Mouse (Mus musculus) embryonic facial prominence, embryonic 14.5 days (tissue): ENCODE measurements around the gene Gm28308. TPM values are rescaled to one million over a fixed set of nuclear protein-coding genes. Genes with fewer than 3 reads are reported as not detected.

Source experiments
- ATAC-seq: fragments of 200-750 bp; cut with Nextera tagmentation; 2 replicates; pipeline ENCODE4 v1.8.0; 2017; ENCODE audit warnings: low read depth, moderate number of reproducible peaks, moderate TSS enrichment
- DNase-seq: peaks from one replicate; pipeline ENCODE4 v3.0.0-alpha.2; 2015; ENCODE audit warnings: low spot score
- H3K27ac ChIP-seq: fragments of 300-500 bp; sonication (generic); replicated peaks from 2 replicates; pipeline ENCODE4 v1.5.1; 2014; ENCODE audit warnings: low read depth, mild to moderate bottlenecking, low read length, moderate library complexity
- H3K27me3 ChIP-seq: fragments of 300-500 bp; sonication (generic); replicated peaks from 2 replicates; pipeline ENCODE4 v1.6.1; 2014; ENCODE audit warnings: low read length; ENCODE audit not compliant: control insufficient read depth, insufficient read depth
- H3K36me3 ChIP-seq: fragments of 300-500 bp; sonication (generic); 2 replicates; pipeline ENCODE4 v1.6.1; 2014; ENCODE audit warnings: low read length, mixed read lengths; ENCODE audit not compliant: control insufficient read depth, insufficient read depth
- H3K4me1 ChIP-seq: fragments of 300-500 bp; sonication (generic); 2 replicates; pipeline ENCODE4 v1.6.1; 2014; ENCODE audit warnings: antibody characterized with exemption, low read length; ENCODE audit not compliant: control insufficient read depth, insufficient read depth
- H3K4me2 ChIP-seq: fragments of 300-500 bp; sonication (generic); 2 replicates; pipeline ENCODE4 v1.6.1; 2014; ENCODE audit warnings: low read depth, mild to moderate bottlenecking, low read length, moderate library complexity, mixed read lengths
- H3K4me3 ChIP-seq: fragments of 300-500 bp; sonication (generic); 2 replicates; pipeline ENCODE4 v1.5.1; 2014; ENCODE audit warnings: low read depth, mild to moderate bottlenecking, low read length
- H3K9ac ChIP-seq: fragments of 300-500 bp; sonication (generic); 2 replicates; pipeline ENCODE4 v1.6.1; 2014; ENCODE audit warnings: low read depth, mild to moderate bottlenecking, low read length, moderate library complexity, mixed read lengths
- H3K9me3 ChIP-seq: fragments of 300-500 bp; sonication (generic); 2 replicates; pipeline ENCODE4 v1.6.1; 2016; ENCODE audit warnings: low read length; ENCODE audit not compliant: control insufficient read depth
- WGBS: fragments of 180-500 bp; shearing (Covaris S2); extraction: QIAGEN DNeasy Blood & Tissue Kit; methylation state at CpG from one replicate; pipeline ENCODE4 v1.1.7; 2014; 5-methylcytosine and 5-hydroxymethylcytosine counted together
- polyA plus RNA-seq: library from polyadenylated mRNA; unstranded; fragments of >200 nt; fragmentation: Nextera tagmentation; extraction: Ambion mirVana; gene quantifications from 2 replicates; pipeline ENCODE4 v1.2.1, GENCODE M21; 2014

Gene Gm28308
- polyA plus RNA-seq, 1 experiment from 2014 or later: not detected

- ATAC-seq: no peak
- WGBS: 28% methylated on average over 9 of the region's 9 CpGs
- Histone ChIP-seq H3K4me1 (no peaks in the 10 kb centered on the region), H3K9me3 (no peaks in the 10 kb centered on the region), H3K4me2 (no peak overlapping the region), H3K27me3 (peaks cover 97% of the 10 kb centered on the region), H3K9ac (no peak overlapping the region), H3K36me3 (no peaks in the 10 kb centered on the region), H3K27ac (no peak overlapping the region), H3K4me3 (no peak overlapping the region)
- DNase-seq: no peak
Observed at GRCm38 (mm10) chr6:52235267-52235666, 22.1 kb upstream of the Gm28308 start.

GRCm38 (mm10) chr6:52234428-52235140 is 21.4 kb upstream of the Gm28308 start:
- no peaks in the 10 kb centered on the region for H3K9me3 ChIP-seq
- 3% methylated on average over 34 of the region's 68 CpGs for WGBS
- no peak overlapping the region for H3K27ac ChIP-seq
- no peaks in the 10 kb centered on the region for H3K4me1 ChIP-seq
- peak overlapping the region; percentile 5; the same call in 1 of the 2 replicates for H3K4me3 ChIP-seq
- ATAC-seq (no peak), DNase-seq (no peak)
- H3K27me3 ChIP-seq: peaks cover 97% of the 10 kb centered on the region
- no peak overlapping the region for H3K4me2 ChIP-seq
- no peak overlapping the region for H3K9ac ChIP-seq
- H3K36me3 ChIP-seq: no peaks in the 10 kb centered on the region

- ATAC-seq (no peak), DNase-seq (no peak)
- Histone ChIP-seq H3K36me3 (no peaks in the 10 kb centered on the region), H3K4me1 (no peaks in the 10 kb centered on the region), H3K27me3 (peaks cover 99% of the 10 kb centered on the region), H3K9ac (no peak overlapping the region), H3K4me3 (peak overlapping the region; percentile 5; the same call in 1 of the 2 replicates), H3K9me3 (no peaks in the 10 kb centered on the region), H3K27ac (no peak overlapping the region), H3K4me2 (no peak overlapping the region; the same call in 1 of the 2 replicates)
- 1% methylated on average over 51 of the region's 70 CpGs for WGBS
Observed at GRCm38 (mm10) chr6:52233546-52234427, 20.6 kb upstream of the Gm28308 start.

- DNase-seq (no peak), ATAC-seq (no peak)
- H3K4me3 ChIP-seq: no peak overlapping the region
- no peak overlapping the region for H3K4me2 ChIP-seq
- WGBS: 2% methylated on average over 23 of the region's 23 CpGs
- no peaks in the 10 kb centered on the region for H3K9me3 ChIP-seq
- H3K27ac ChIP-seq: no peak overlapping the region
- no peaks in the 10 kb centered on the region for H3K4me1 ChIP-seq
- peaks cover 98% of the 10 kb centered on the region for H3K27me3 ChIP-seq
- no peak overlapping the region for H3K9ac ChIP-seq
- no peaks in the 10 kb centered on the region for H3K36me3 ChIP-seq
Observed at GRCm38 (mm10) chr6:52232984-52233545, 19.9 kb upstream of the Gm28308 start.

- Histone ChIP-seq H3K27ac (no peak overlapping the region), H3K9ac (no peak overlapping the region), H3K4me3 (no peak overlapping the region), H3K9me3 (no peaks in the 10 kb centered on the region), H3K4me2 (no peak overlapping the region), H3K36me3 (no peaks in the 10 kb centered on the region), H3K4me1 (no peaks in the 10 kb centered on the region), H3K27me3 (peaks cover 98% of the 10 kb centered on the region)
- ATAC-seq: no peak
- under 1% methylated on average over 18 of the region's 18 CpGs for WGBS
- peak; percentile 38 for DNase-seq
Observed at GRCm38 (mm10) chr6:52232568-52232965, 19.4 kb upstream of the Gm28308 start.

- H3K4me3 ChIP-seq: no peak overlapping the region
- no peak overlapping the region for H3K27ac ChIP-seq
Observed at GRCm38 (mm10) chr6:52231885-52232567, 18.9 kb upstream of the Gm28308 start.

GRCm38 (mm10) chr6:52230516-52231165 is 17.5 kb upstream of the Gm28308 start, which contains the start of gene Hoxa9:
TSS of gene Hoxa9 (minus strand) at chr6:52231089.
- Histone ChIP-seq H3K27ac (no peak within 1 kb of the TSS), H3K4me3 (no peak within 1 kb of the TSS)

More at GRCm38 (mm10) chr6:52231885-52232567, 18.9 kb upstream of the Gm28308 start:
- H3K9me3 ChIP-seq: no peaks in the 10 kb centered on the region
- H3K9ac ChIP-seq: no peak overlapping the region
- H3K36me3 ChIP-seq: no peaks in the 10 kb centered on the region
- no peak for ATAC-seq
- H3K27me3 ChIP-seq: peaks cover 98% of the 10 kb centered on the region
- 1% methylated on average over 18 of the region's 18 CpGs for WGBS
- no peak overlapping the region for H3K4me2 ChIP-seq
- no peaks in the 10 kb centered on the region for H3K4me1 ChIP-seq
- no peak for DNase-seq

More at GRCm38 (mm10) chr6:52230516-52231165, 17.5 kb upstream of the Gm28308 start, which contains the start of gene Hoxa9:
- Histone ChIP-seq H3K9me3 (no peaks in the 10 kb centered on the region), H3K9ac (no peak within 1 kb of the TSS), H3K36me3 (no peaks in the 10 kb centered on the region), H3K27me3 (peaks cover 98% of the 10 kb centered on the region), H3K4me1 (no peaks in the 10 kb centered on the region), H3K4me2 (no peak within 1 kb of the TSS)
- WGBS: 1% methylated on average over 22 of the region's 36 CpGs
- ATAC-seq (no peak), DNase-seq (no peak)
